Mouse (Mus musculus): Measurements from ENCODE around the gene Ifnz.
"Not testable (repeated sequence)": the region's sequence is repeated elsewhere in the genome, so short reads cannot be mapped to it uniquely, and the experiment has no call there.

Ifnz gene

DNA sequence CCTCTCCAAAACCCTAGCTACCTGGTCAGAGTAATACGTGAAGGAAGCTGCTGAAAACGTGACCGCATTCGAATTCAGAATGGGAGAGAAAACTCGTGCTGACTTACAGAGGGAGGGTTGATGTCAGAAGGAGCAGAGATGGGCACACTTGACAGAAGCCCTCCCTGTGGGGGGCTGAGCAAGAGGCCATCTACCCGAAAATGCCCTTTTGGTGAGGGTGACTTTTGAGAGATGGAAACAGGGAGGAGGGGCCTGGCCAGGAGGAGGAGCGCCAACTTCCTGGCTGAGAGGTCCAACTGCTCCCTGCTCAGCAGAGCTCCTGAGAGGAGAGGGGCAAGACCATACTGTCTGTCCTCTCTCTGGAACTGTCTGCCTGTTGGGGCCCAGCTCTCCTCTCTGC is at the start of gene Ifnz:
TSS of gene Ifnz (plus strand) at position 301 of the 400 bp plus-strand sequence.
- not testable (repeated sequence) for DNase-seq

- peak; percentile 79 for DNase-seq
Observed at GRCm38 (mm10) chr4:88738480-88738879, 43.5 kb upstream of the Ifnz start.

- no peak for DNase-seq
Observed at GRCm38 (mm10) chr4:88739036-88739435, 42.9 kb upstream of the Ifnz start.

- no peak for DNase-seq
Observed at GRCm38 (mm10) chr4:88741426-88741825, 40.5 kb upstream of the Ifnz start.

- no peak for DNase-seq
Observed at GRCm38 (mm10) chr4:88742771-88743371, 39.1 kb upstream of the Ifnz start.

DNA sequence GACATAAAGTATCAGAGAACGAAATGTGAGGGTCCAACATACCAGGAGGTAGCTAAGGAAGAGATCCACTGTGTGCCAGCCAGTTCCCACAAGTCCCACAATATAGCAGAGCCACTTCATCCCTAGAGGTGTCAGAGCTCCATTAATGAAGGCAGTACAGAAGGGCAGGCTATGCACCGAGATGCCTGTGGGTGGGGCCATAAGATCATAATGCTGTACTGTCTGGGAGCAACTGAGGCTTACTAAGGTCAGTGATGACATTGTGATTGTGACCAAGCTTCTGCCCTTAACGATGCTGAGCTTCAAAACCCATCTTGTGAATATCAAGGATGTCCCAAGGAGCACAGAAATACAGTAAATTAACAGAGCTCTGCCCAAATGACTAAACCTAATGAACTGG is 37.7 kb upstream of the Ifnz start:
- peak; percentile 26 for DNase-seq

GRCm38 (mm10) chr4:88749926-88750325 is 32.0 kb upstream of the Ifnz start:
- DNase-seq: no peak

DNA sequence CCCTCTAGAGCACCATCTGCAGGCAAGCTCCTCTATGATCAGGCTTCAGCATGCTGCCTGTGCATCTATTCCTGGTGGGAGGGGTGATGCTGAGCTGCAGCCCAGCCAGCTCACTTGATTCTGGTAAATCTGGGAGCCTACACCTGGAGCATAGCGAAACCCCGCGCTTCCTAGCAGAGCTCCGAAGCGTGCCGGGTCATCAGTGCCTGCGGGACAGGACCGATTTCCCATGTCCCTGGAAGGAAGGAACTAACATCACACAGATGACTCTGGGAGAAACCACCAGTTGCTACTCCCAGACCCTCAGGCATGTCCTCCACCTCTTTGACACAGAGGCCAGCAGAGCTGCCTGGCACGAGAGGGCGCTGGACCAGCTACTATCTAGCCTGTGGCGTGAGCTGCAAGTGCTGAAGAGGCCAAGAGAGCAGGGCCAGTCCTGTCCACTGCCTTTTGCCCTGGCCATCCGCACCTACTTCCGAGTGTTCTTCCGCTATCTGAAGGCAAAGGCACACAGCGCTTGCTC is 27.1 kb upstream of the Ifnz start, which contains the start of gene Gm13271:
TSS of gene Gm13271 (plus strand) at position 51 of the 523 bp plus-strand sequence.
- DNase-seq: peak; percentile 68

GRCm38 (mm10) chr4:88756581-88757513 is 25.1 kb upstream of the Ifnz start:
- DNase-seq: peak; percentile 37

GRCm38 (mm10) chr4:88757628-88758031 is 24.3 kb upstream of the Ifnz start:
- peak; percentile 90 for DNase-seq

DNA sequence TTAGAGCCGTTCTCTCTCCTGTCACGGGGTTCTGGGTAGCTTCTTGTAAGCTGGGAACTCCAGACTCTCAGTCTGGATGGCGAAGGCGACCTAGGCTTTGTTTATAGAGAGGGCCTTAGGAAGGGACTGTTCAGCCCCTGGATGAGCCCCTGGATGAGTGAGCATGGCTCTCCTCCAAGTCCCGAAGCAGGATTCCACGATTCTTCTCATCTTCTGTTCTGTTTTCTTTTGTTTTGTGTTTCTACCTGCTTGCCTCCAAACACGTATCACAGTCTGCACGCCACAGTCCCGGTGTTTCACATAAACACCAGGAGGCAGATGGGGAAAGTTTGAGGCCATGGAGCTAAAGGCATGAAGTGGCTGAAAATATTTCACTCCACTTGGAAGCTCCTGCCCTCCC is 23.2 kb upstream of the Ifnz start:
- DNase-seq: not testable (repeated sequence)

DNA sequence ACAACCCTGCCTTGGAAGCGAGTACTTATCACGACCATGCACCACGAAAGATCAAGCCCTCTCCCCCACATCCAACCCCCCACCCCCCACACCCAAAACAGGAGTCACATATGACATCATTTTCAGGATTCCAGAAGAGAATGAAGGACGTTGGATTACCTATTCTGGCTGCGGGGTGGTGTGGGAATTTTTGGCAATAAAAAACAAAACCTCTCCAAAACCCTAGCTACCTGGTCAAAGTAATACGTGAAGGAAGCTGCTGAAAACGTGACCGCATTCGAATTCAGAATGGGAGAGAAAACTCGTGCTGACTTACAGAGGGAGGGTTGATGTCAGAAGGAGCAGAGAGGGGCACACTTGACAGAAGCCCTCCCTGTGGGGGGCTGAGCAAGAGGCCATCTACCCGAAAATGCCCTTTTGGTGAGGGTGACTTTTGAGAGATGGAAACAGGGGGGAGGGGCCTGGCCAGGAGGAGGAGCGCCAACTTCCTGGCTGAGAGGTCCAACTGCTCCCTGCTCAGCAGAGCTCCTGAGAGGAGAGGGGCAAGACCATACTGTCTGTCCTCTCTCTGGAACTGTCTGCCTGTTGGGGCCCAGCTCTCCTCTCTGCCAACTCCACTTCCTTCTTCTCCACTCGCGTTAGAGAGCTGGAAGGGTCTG is 22.2 kb upstream of the Ifnz start, which contains the start of gene Gm13283:
TSS of gene Gm13283 (plus strand) at position 510 of the 659 bp plus-strand sequence.
- peak; percentile 28 for DNase-seq

DNA sequence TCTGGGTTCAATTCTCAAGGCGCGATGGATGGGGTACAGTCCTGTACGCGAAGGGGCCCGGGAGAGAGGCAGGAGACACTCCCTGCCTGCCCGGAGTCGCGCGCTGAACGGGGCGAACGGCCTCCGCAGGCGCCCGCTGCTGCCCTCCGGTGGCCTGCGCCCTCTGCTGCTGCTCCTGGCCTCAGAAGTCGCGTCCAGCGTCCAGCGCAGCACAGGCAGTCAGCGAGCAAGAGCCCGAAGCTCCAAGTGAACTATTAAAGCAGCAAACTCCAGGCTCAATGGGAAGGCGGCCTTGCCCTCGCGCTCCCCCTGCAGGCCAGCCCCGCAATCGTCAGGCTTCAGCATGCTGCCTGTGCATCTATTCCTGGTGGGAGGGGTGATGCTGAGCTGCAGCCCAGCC is 21.5 kb upstream of the Ifnz start:
- DNase-seq: peak; percentile 55

- DNase-seq: peak; percentile 90
Observed at GRCm38 (mm10) chr4:88761776-88762175, 20.2 kb upstream of the Ifnz start.

GRCm38 (mm10) chr4:88762341-88762740 is 19.6 kb upstream of the Ifnz start:
- peak; percentile 24 for DNase-seq

DNA sequence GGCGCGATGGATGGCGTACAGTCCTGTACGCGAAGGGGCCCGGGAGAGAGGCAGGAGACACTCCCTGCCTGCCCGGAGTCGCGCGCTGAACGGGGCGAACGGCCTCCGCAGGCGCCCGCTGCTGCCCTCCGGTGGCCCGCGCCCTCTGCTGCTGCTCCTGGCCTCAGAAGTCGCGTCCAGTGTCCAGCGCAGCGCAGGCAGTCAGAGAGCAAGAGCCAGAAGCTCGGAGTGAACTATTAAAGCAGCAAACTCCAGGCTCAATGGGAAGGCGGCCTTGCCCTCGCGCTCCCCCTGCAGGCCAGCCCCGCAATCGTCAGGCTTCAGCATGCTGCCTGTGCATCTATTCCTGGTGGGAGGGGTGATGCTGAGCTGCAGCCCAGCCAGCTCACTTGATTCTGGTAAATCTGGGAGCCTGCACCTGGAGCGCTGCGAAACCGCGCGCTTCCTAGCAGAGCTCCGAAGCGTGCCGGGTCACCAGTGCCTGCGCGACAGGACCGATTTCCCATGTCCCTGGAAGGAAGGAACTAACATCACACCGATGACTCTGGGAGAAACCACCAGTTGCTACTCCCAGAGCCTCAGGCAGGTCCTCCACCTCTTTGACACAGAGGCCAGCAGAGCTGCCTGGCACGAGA is 18.4 kb upstream of the Ifnz start:
- DNase-seq: peak; percentile 38

DNA sequence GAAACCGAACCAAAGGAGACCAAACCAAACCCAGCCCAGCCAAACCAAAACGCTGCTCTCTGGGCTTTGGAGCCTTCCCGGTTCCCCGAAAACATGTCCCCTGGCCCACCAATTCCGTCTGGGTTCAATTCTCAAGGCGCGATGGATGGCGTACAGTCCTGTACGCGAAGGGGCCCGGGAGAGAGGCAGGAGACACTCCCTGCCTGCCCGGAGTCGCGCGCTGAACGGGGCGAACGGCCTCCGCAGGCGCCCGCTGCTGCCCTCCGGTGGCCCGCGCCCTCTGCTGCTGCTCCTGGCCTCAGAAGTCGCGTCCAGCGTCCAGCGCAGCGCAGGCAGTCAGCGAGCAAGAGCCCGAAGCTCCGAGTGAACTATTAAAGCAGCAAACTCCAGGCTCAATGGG is 8.4 kb upstream of the Ifnz start, which contains the start of gene Gm13290:
TSS of gene Gm13290 (plus strand) at position 301 of the 400 bp plus-strand sequence.
- DNase-seq: not testable (repeated sequence)

DNA sequence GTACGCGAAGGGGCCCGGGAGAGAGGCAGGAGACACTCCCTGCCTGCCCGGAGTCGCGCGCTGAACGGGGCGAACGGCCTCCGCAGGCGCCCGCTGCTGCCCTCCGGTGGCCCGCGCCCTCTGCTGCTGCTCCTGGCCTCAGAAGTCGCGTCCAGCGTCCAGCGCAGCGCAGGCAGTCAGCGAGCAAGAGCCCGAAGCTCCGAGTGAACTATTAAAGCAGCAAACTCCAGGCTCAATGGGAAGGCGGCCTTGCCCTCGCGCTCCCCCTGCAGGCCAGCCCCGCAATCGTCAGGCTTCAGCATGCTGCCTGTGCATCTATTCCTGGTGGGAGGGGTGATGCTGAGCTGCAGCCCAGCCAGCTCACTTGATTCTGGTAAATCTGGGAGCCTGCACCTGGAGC is 5.3 kb upstream of the Ifnz start, which contains the start of gene Gm13289:
TSS of gene Gm13289 (plus strand) at position 301 of the 400 bp plus-strand sequence.
- DNase-seq: not testable (repeated sequence)

DNA sequence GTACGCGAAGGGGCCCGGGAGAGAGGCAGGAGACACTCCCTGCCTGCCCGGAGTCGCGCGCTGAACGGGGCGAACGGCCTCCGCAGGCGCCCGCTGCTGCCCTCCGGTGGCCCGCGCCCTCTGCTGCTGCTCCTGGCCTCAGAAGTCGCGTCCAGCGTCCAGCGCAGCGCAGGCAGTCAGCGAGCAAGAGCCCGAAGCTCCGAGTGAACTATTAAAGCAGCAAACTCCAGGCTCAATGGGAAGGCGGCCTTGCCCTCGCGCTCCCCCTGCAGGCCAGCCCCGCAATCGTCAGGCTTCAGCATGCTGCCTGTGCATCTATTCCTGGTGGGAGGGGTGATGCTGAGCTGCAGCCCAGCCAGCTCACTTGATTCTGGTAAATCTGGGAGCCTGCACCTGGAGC is 2.4 kb upstream of the Ifnz start, which contains the start of gene Gm13272:
TSS of gene Gm13272 (plus strand) at position 301 of the 400 bp plus-strand sequence.
- not testable (repeated sequence) for DNase-seq

DNA sequence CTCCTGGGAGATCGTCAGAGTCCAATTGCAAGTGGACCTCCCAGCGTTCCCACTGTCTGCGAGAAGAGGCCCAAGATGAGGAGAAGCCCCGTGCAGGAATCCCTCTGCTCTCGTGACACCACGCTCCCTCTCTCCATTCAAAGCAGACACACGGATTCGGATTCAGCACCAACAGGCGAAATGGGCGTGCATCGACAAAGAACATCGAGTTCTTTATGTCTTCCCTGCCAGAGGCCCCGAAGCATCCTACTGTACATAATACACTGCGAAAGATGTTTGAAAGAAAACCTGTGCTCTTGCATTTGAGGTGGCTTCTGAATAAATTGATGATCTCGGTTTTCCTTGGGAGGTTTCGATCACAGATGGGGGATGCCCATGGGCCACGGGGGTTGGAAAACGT is 1.6 kb upstream of the Ifnz start:
- DNase-seq: not testable (repeated sequence)

- DNase-seq: not testable (repeated sequence)
Observed at GRCm38 (mm10) chr4:88782335-88782734, 404 bp downstream of the Ifnz start.

DNA sequence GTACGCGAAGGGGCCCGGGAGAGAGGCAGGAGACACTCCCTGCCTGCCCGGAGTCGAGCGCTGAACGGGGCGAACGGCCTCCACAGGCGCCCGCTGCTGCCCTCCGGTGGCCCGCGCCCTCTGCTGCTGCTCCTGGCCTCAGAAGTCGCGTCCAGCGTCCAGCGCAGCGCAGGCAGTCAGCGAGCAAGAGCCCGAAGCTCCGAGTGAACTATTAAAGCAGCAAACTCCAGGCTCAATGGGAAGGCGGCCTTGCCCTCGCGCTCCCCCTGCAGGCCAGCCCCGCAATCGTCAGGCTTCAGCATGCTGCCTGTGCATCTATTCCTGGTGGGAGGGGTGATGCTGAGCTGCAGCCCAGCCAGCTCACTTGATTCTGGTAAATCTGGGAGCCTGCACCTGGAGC is 3.5 kb downstream of the Ifnz start, which contains the start of gene Gm13276:
TSS of gene Gm13276 (plus strand) at position 301 of the 400 bp plus-strand sequence.
- DNase-seq: not testable (repeated sequence)
